Mouse (Mus musculus) heart, adult 2 months (tissue): ENCODE results near the gene Podxl2. TPM values are rescaled to one million over a fixed set of nuclear protein-coding genes. Genes with fewer than 3 reads are reported as not detected.
A peak's percentile ranks its signal among the peaks of the same experiment; 100 is the strongest.

Source experiments
- DNase-seq, 2 experiments: peaks; one replicate each; pipeline ENCODE4 v3.0.0; 2021
- H3K27ac ChIP-seq: fragments of 200-600 bp; 2 replicates; pipeline ENCODE4 v1.8.1; 2022
- H3K27me3 ChIP-seq: fragments of 200-500 bp; 2 replicates; pipeline ENCODE4 v1.6.1; 2012; ENCODE audit warnings: mild to moderate bottlenecking, low read length, inconsistent platforms, mixed read lengths; ENCODE audit not compliant: control insufficient read depth, insufficient read depth
- H3K36me3 ChIP-seq: fragments of 200-500 bp; 2 replicates; pipeline ENCODE4 v1.6.1; 2012; ENCODE audit warnings: low read length, inconsistent platforms; ENCODE audit not compliant: control insufficient read depth, insufficient read depth
- H3K4me1 ChIP-seq: fragments of 200-500 bp; 2 replicates; pipeline ENCODE4 v1.6.1; 2011; ENCODE audit warnings: low read length; ENCODE audit not compliant: control insufficient read depth, insufficient read depth
- H3K4me3 ChIP-seq: fragments of 200-600 bp; 2 replicates; pipeline ENCODE4 v1.8.1; 2022
- H3K79me2 ChIP-seq: fragments of 200-500 bp; replicated peaks from 2 replicates; pipeline ENCODE4 v1.6.1; 2012; ENCODE audit warnings: mild to moderate bottlenecking, inconsistent platforms, low read length, moderate library complexity, mixed read lengths; ENCODE audit not compliant: control insufficient read depth, insufficient read depth
- H3K9ac ChIP-seq: fragments of 200-500 bp; 2 replicates; pipeline ENCODE4 v1.6.1; 2012; ENCODE audit warnings: low read depth, mild to moderate bottlenecking, control low read depth, inconsistent platforms, low read length, mixed read lengths
- CTCF ChIP-seq: fragments of 200-600 bp; IDR thresholded peaks from 2 replicates; pipeline ENCODE4 v1.8.1; 2022; ENCODE audit warnings: antibody characterized with exemption, mild to moderate bottlenecking, moderate library complexity
- EP300 ChIP-seq: fragments of 200-500 bp; IDR thresholded peaks from 2 replicates; pipeline ENCODE4 v1.6.1; 2011; ENCODE audit warnings: low read depth, low read length, control low read depth; ENCODE audit not compliant: insufficient read depth
- POLR2A ChIP-seq: fragments of 200-500 bp; IDR thresholded peaks from 2 replicates; pipeline ENCODE4 v1.6.1; 2011; ENCODE audit warnings: mild to moderate bottlenecking, low read depth, low read length, control low read depth; ENCODE audit not compliant: insufficient read depth
- WGBS: fragments of 180-500 bp; shearing (Covaris S2); methylation state at CpG from one replicate; pipeline ENCODE4 v1.1.7; 2018; 5-methylcytosine and 5-hydroxymethylcytosine counted together
- intact Hi-C: fragments of 180-260 bp; cut with DNase I; formaldehyde crosslinking; loops from one replicate; pipeline ENCODE4 v1.15.1; 2025
- polyA plus RNA-seq: library from polyadenylated mRNA; depleted of rRNA; stranded (reverse); fragments of >200 nt; gene quantifications from 2 replicates; pipeline ENCODE4 v1.2.3, GENCODE M21; 2012
- total RNA-seq, 2 experiments: library from RNA; stranded (reverse); gene quantifications; 2 replicates each; pipeline ENCODE4 v1.2.3; 2021

Podxl2 gene
- total and polyA plus RNA-seq, 3 experiments, result 13.1 to 26.2 (median 15.9) TPM

DNA sequence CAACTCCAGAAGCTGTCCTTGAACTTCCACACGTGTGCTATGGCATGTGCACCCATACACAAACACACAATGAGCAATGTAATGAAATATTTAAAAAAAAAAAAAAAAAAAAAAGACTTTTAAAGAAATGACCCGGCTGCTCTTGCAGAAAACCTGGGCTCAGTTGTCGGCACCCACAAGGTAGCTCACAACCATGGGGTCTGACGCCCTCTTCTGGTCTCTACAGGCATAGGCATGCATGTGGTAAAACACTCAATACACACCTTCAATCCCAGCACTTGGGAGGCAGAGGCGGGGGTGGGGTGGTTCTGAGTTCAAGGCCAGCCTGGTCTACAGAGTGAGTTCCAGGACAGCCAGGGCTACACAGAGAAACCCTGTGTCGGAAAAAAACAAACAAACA is 21.1 kb upstream of the Podxl2 start:
- WGBS, result 84% methylated on average over 6 of the region's 6 CpGs
- H3K4me1 ChIP-seq, result no peaks in the 10 kb centered on the region
- no peaks in the 10 kb centered on the region for H3K27me3 ChIP-seq
- H3K36me3 ChIP-seq, result no peaks in the 10 kb centered on the region
- intact Hi-C loops, result no loop called here
- TF ChIP-seq POLR2A (no peak), CTCF (no peak), EP300 (no peak)
- no peak overlapping the region for H3K4me3 ChIP-seq
- H3K27ac ChIP-seq, result no peak overlapping the region
- no peak overlapping the region for H3K9ac ChIP-seq
- DNase-seq, result no peak
- H3K79me2 ChIP-seq, result no peaks in the 10 kb centered on the region

- peak in 1 of 2 experiments; percentile 70 for DNase-seq
- Histone ChIP-seq H3K36me3 (no peaks in the 10 kb centered on the region), H3K79me2 (no peaks in the 10 kb centered on the region), H3K4me1 (no peaks in the 10 kb centered on the region), H3K4me3 (no peak overlapping the region), H3K9ac (no peak overlapping the region), H3K27me3 (no peaks in the 10 kb centered on the region), H3K27ac (no peak overlapping the region)
- 56% methylated on average over 5 of the region's 5 CpGs for WGBS
- TF ChIP-seq CTCF (peak; percentile 92), POLR2A (no peak), EP300 (0 out of 2 replicates have a peak, but pooled peaks have one; percentile 11)
- intact Hi-C loops, result no loop called here
Measured at GRCm38 (mm10) chr6:88893559-88893958, 18.7 kb upstream of the Podxl2 start.

GRCm38 (mm10) chr6:88890832-88891231 is 16.0 kb upstream of the Podxl2 start:
- intact Hi-C loops, result loop anchor here (2.0 kb wide), 1 partner anchor 342 kb away; no protein-coding TSS in a partner anchor
- Histone ChIP-seq H3K36me3 (no peaks in the 10 kb centered on the region), H3K27ac (no peak overlapping the region), H3K79me2 (no peaks in the 10 kb centered on the region), H3K9ac (no peak overlapping the region), H3K27me3 (no peaks in the 10 kb centered on the region), H3K4me1 (no peaks in the 10 kb centered on the region), H3K4me3 (no peak overlapping the region)
- no peak for TF ChIP-seq POLR2A
- TF ChIP-seq CTCF, result no peak
- no peak for TF ChIP-seq EP300
- WGBS, result 92% methylated on average over 7 of the region's 7 CpGs
- DNase-seq, result no peak

- Histone ChIP-seq H3K9ac (no peak overlapping the region), H3K4me3 (no peak overlapping the region), H3K27ac (no peak overlapping the region), H3K36me3 (no peaks in the 10 kb centered on the region), H3K27me3 (no peaks in the 10 kb centered on the region), H3K4me1 (no peaks in the 10 kb centered on the region), H3K79me2 (no peaks in the 10 kb centered on the region)
- intact Hi-C loops, result loop anchor here (2.0 kb wide), 1 partner anchor 341 kb away; no protein-coding TSS in a partner anchor
- DNase-seq, result no peak
- TF ChIP-seq EP300, result no peak
- no peak for TF ChIP-seq POLR2A
- TF ChIP-seq CTCF, result no peak
- 84% methylated on average over 13 of the region's 13 CpGs for WGBS
Measured at GRCm38 (mm10) chr6:88889410-88890042, 14.7 kb upstream of the Podxl2 start.

DNA sequence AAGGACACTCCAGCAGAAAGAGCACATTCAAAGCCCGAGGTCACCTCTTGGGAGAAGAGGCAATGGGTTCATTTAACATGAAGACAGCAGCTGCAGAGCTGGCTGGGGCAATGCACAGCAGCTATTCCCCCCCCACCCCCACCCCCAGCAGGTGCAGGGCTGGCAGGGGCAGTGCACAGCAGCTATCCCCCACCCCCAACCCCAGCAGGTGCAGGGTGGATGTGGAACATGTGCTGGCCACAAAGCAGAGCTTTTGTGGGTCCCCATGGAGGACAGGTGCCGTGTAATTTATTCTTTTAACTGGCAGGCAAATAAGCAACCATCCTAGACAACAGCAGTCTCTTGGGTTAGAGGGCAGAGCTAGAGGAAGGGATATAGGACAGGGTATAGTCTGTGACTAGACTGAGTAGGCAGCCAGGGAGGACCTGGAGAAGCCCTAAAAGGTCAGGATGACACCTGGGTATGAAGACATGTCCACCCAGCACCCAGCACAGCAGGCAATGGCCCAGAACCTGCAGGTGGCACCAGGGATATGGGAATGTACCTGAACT is 11.6 kb upstream of the Podxl2 start:
- Histone ChIP-seq H3K79me2 (no peaks in the 10 kb centered on the region), H3K4me1 (no peaks in the 10 kb centered on the region), H3K9ac (no peak overlapping the region), H3K27ac (no peak overlapping the region), H3K27me3 (no peaks in the 10 kb centered on the region), H3K4me3 (no peak overlapping the region), H3K36me3 (no peaks in the 10 kb centered on the region)
- no peak for DNase-seq
- 91% methylated on average over 2 of the region's 2 CpGs for WGBS
- intact Hi-C loops, result no loop called here
- no peak for TF ChIP-seq CTCF
- no peak for TF ChIP-seq EP300
- no peak for TF ChIP-seq POLR2A
